In the genomic region with DNA sequence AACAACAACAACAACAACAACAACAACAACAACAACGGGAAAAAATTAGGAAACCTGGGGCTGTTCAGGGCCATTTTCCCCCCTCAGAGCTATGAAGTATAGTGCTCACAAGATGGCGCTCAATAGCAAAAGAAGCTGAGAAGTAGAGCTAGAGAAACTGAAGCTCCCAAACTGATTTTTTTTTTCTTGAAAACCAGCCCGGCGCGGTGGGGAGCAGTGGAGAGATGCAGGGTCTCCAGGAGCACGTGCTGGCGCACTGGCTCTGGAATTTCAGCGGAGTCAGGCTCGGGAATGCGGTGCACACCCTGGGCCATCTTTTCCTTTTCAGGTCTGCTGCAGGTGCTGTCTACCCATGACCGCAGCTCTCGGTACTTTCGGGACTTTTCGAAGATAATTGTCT, we compare ENCODE assay signal across 8 mouse cellular contexts.
DNase-seq lines count a peak whose midpoint lies in the region; ATAC-seq and TF ChIP-seq lines count a peak whose summit lies in the region.

No protein-coding gene starts in this region.

- TF ChIP-seq CTCF in small intestine, adult 2 months (IDR thresholded peaks at IDR 0.05; ENCODE audit: extremely low read depth, insufficient read length, insufficient replicate concordance, low read depth, low read length), result peak; percentile 43; the same call in 1 of the 2 replicates

- no peaks in the 10 kb centered on the region for H3K27me3 ChIP-seq in forebrain, embryonic 16.5 days (replicated peaks; ENCODE audit: control insufficient read depth, insufficient read depth, low read length)
- H3K27me3 ChIP-seq in megakaryocyte, embryonic 14.5 days (replicated peaks), result peaks cover 12% of the 10 kb centered on the region
- H3K27me3 ChIP-seq in small intestine, adult 2 months (ENCODE audit: control insufficient read depth, insufficient read depth, low read length), result no peaks in the 10 kb centered on the region

- DNase-seq in gastrocnemius, adult 18-20 months (ENCODE audit: low spot score), result peak; percentile 9
- DNase-seq in gastrocnemius, postnatal 36 days, result no peak
- peak; percentile 11 for DNase-seq in c-Kit-positive CD71-positive TER-119-negative erythroid progenitor cells, embryonic 14.5 days (ENCODE audit: low read depth)
- peak; percentile 44 for DNase-seq in hindlimb bud, embryonic 11.5 days (ENCODE audit: extremely low spot score, low read depth, low spot score)
- DNase-seq in left cerebral cortex, adult 11 months (ENCODE audit: low spot score), result peak; percentile 24

- ATAC-seq in forebrain, embryonic 16.5 days, result peak; percentile 87

- H3K4me2 ChIP-seq in forebrain, embryonic 16.5 days (ENCODE audit: low read length), result peak overlapping the region; percentile 54

- H3K9me3 ChIP-seq in forebrain, embryonic 16.5 days (ENCODE audit: control insufficient read depth, low read length), result no peaks in the 10 kb centered on the region
- no peaks in the 10 kb centered on the region for H3K9me3 ChIP-seq in megakaryocyte, embryonic 14.5 days

- TF ChIP-seq POLR2A in small intestine, adult 2 months (IDR thresholded peaks at IDR 0.05; ENCODE audit: low read depth, low read length), result no peak

- H3K36me3 ChIP-seq in forebrain, embryonic 16.5 days (ENCODE audit: control insufficient read depth, insufficient read depth), result no peaks in the 10 kb centered on the region
- H3K36me3 ChIP-seq in megakaryocyte, embryonic 14.5 days (replicated peaks; ENCODE audit: low read length), result no peaks in the 10 kb centered on the region
- H3K36me3 ChIP-seq in small intestine, adult 2 months (ENCODE audit: control insufficient read depth, insufficient read depth, low read length), result no peaks in the 10 kb centered on the region

- H3K4me3 ChIP-seq in forebrain, embryonic 16.5 days (replicated peaks; ENCODE audit: low read length), result peak overlapping the region; percentile 28; the same call in 1 of the 2 replicates
- peak overlapping the region; percentile 88 for H3K4me3 ChIP-seq in megakaryocyte, embryonic 14.5 days (replicated peaks)
- H3K4me3 ChIP-seq in small intestine, adult 2 months (ENCODE audit: low read depth, low read length), result peak overlapping the region; percentile 53

- 0 out of 2 replicates have a peak overlapping the region, but pooled peaks have one; percentile 33 for H3K9ac ChIP-seq in forebrain, embryonic 16.5 days (replicated peaks; ENCODE audit: low read depth, low read length)

- H3K4me1 ChIP-seq in forebrain, embryonic 16.5 days (replicated peaks; ENCODE audit: control insufficient read depth, insufficient read depth, low read length), result peaks cover 7% of the 10 kb centered on the region; the same call in 1 of the 2 replicates
- H3K4me1 ChIP-seq in megakaryocyte, embryonic 14.5 days, result peaks cover 15% of the 10 kb centered on the region
- H3K4me1 ChIP-seq in small intestine, adult 2 months (ENCODE audit: control insufficient read depth, insufficient read depth, insufficient read length, low read length), result peaks cover 5% of the 10 kb centered on the region

- intact Hi-C loops in gastrocnemius, postnatal 36 days (cut with DNase I), result no loop called here

- WGBS in forebrain, embryonic 16.5 days, result 17% methylated on average over 14 of the region's 14 CpGs
- WGBS in small intestine, adult 2 months, result 21% methylated on average over 14 of the region's 14 CpGs

- no peak overlapping the region for H3K27ac ChIP-seq in forebrain, embryonic 16.5 days (ENCODE audit: low read length)
- no peak overlapping the region for H3K27ac ChIP-seq in small intestine, adult 2 months (ENCODE audit: insufficient read depth, low read depth, low read length)

Comparison
In these comparisons a context has a peak if more than half of its experiments do, and no peak if none do; other contexts are left out.
1. DNase-seq: peak in gastrocnemius, adult 18-20 months (single experiment), c-Kit-positive CD71-positive TER-119-negative erythroid progenitor cells, embryonic 14.5 days (single experiment), hindlimb bud, embryonic 11.5 days (single experiment) and left cerebral cortex, adult 11 months (single experiment); none in gastrocnemius, postnatal 36 days (0 of 2).
2. H3K4me3 ChIP-seq: peak in every context shown above with its lines; median percentile 88 in megakaryocyte, embryonic 14.5 days; 53 in small intestine, adult 2 months; 28 in forebrain, embryonic 16.5 days.